In genomic region chr8:81643030-81643429, GRCm38 (mm10) we compare ENCODE assay signal across 26 mouse cellular contexts.
"Had no signal": no experiment of that assay in that cellular context is flagged by ENCODE, and none has a peak within 500 bp of the region (broad histone marks: within the 10 kb centered on the region; RNA-seq: fewer than 3 reads in every experiment).

No protein-coding gene starts in this region.

- H3K27ac ChIP-seq: heart, adult 2 months; heart, embryonic 13.5 days; heart, embryonic 15.5 days; hindbrain, embryonic 15.5 days; hindbrain, postnatal 0 days; intestine, embryonic 15.5 days; liver, embryonic 13.5 days; liver, embryonic 15.5 days had no signal

- H3K4me1 ChIP-seq: heart, embryonic 13.5 days; heart, embryonic 15.5 days; hindbrain, embryonic 15.5 days; intestine, embryonic 15.5 days; liver, embryonic 13.5 days; liver, embryonic 15.5 days had no signal

- DNase-seq: gastrocnemius, postnatal 14 days; gastrocnemius, postnatal 36 days; heart, adult 2 months; heart, postnatal 14 days; heart, postnatal 36 days; kidney, adult 18-20 months; kidney, adult 8-10 months; kidney, postnatal 10 days; kidney, postnatal 25 days; kidney, postnatal 4 days; layer of hippocampus, adult 9-11 months; layer of hippocampus, postnatal 36 days; left cerebral cortex, postnatal 4 days; liver; liver, embryonic 13.5 days had no signal

- H3K36me3 ChIP-seq: heart, embryonic 13.5 days; heart, embryonic 15.5 days; hindbrain, embryonic 15.5 days; intestine, embryonic 15.5 days; liver, embryonic 13.5 days; liver, embryonic 15.5 days had no signal

- H3K9ac ChIP-seq: heart, embryonic 13.5 days; heart, embryonic 15.5 days; hindbrain, embryonic 15.5 days; intestine, embryonic 15.5 days; liver, embryonic 13.5 days; liver, embryonic 15.5 days had no signal

- ATAC-seq: forebrain, embryonic 16.5 days; hindbrain, postnatal 0 days; inflammation-experienced regulatory T-cells, adult 6 months; intestine, embryonic 15.5 days; intestine, postnatal 0 days had no signal

- H3K9me3 ChIP-seq: heart, embryonic 13.5 days; heart, embryonic 15.5 days; hindbrain, embryonic 15.5 days; intestine, embryonic 15.5 days; liver, embryonic 13.5 days; liver, embryonic 15.5 days had no signal

- H3K4me3 ChIP-seq: heart, adult 2 months; heart, embryonic 13.5 days; heart, embryonic 15.5 days; hindbrain, embryonic 15.5 days; intestine, embryonic 15.5 days; liver, embryonic 13.5 days; liver, embryonic 15.5 days had no signal

- H3K4me2 ChIP-seq: heart, embryonic 11.5 days; heart, embryonic 13.5 days; heart, embryonic 15.5 days; hindbrain, embryonic 15.5 days; intestine, embryonic 15.5 days; liver, embryonic 11.5 days; liver, embryonic 13.5 days; liver, embryonic 15.5 days had no signal

- H3K27me3 ChIP-seq: heart, embryonic 13.5 days; heart, embryonic 15.5 days; hindbrain, embryonic 15.5 days; intestine, embryonic 15.5 days; liver, embryonic 13.5 days; liver, embryonic 15.5 days had no signal
